Mouse (Mus musculus) activated CD4-positive, CD25-positive, alpha-beta regulatory T cell, adult 4 months (primary cell): ENCODE results near the gene Syt12. TPM values are rescaled to one million over a fixed set of nuclear protein-coding genes. Genes with fewer than 3 reads are reported as not detected.
"Not testable (repeated sequence)": the region's sequence is repeated elsewhere in the genome, so short reads cannot be mapped to it uniquely, and the experiment has no call there.

ENCODE experiments used
- ATAC-seq: one replicate; pipeline ENCODE4 v1.8.0; 2017
- polyA plus RNA-seq, 2 experiments: library from polyadenylated mRNA; unstranded; fragments of 100-300 nt; shearing (Covaris generic); gene quantifications; one replicate each; pipeline ENCODE4 v1.2.1; 2017

Syt12 gene
- polyA plus RNA-seq, 2 experiments from 2014 or later = 0.14 TPM; not detected in 1

DNA sequence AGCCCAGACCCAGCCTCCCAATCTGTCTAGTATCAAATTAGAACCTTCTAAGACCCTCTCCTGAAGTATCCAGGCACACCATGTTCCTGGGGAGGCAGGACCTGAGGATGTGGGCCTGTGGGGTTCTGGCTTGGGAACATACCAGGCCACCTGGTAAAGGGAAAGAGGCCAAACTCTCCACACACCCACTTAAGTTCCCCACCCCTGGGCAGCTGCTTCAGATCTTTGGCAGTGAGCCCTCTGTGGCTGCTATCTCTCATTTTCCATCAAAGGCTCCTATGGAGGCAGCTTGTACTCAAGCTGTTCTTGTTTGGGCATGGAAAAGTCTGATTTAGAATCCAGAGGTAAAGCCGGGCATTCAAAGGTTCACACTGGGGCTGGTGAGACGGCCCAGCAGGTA, 10.6 kb upstream of the Syt12 start:
- no peak for ATAC-seq

DNA sequence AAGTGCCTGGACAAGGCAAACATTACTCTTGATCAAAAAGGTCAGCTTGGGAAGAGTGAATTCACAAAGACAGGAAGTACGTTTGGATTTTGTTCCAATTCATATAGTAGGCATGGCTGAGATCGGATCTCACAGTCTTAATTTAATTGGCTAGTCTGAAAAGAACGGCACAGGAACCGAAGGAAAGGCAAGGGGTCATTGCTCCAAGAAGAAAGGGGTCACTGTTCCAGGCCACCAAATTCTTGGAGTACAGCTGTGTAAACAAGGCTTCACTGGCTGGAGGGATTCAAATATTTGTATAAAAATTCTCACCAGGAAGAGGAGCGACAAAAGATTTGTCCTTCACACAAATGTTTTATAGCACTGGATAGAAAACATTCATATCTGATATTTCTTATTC, 7.8 kb upstream of the Syt12 start:
- no peak for ATAC-seq

DNA sequence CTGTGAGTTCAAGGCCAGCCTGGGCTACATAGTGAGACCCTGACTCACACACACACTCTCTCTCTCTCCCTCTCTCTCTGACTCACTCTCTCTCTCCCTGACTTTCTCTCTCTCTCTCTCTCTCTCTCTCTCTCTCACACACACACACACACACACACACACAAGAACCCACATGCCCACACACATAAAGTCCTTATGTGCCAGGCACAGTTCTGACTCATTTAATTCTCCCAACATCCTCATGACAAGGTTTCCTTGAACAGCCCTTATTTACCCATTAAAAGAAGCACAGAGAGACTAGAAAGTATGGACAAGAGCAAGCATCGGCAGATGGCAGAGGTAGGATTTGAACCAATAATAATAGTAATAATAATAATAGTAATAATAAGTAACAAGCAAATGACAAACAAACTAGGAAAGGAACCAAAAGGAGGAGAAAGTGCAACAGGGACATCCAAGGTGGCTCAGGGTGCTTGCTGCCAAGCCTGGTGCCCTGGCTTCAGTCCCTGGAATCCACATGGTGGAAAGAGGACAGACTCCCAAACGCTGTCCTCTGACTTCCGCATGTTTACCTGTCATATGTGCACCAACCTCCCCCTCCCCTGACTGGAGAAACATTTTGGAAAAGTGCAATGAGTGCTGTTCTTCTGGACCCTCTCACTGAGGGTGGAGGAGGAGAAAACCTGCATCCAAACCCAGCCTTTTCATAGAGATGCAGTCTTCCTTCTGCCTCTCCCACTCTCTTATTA, 5.0 kb upstream of the Syt12 start:
- no peak for ATAC-seq

DNA sequence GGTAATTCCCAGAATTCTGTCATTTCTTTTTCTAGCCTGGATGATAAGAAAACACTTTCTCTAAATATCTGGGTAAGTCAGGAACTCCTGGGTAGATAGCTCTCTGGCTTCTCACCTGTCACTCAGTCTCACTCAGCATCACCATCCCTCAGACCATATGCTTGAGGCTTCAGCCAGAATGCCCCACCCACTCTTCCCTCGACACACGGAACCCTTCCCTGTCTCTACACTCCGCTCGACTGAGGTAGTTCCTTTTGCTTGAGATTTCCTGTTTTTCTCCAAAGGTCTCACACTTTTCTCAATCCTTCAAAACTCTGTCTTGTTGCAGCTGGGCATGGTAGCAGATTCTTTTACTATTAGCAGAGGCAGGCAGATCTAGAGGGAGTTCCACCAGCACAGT, 4.1 kb upstream of the Syt12 start:
- no peak for ATAC-seq

DNA sequence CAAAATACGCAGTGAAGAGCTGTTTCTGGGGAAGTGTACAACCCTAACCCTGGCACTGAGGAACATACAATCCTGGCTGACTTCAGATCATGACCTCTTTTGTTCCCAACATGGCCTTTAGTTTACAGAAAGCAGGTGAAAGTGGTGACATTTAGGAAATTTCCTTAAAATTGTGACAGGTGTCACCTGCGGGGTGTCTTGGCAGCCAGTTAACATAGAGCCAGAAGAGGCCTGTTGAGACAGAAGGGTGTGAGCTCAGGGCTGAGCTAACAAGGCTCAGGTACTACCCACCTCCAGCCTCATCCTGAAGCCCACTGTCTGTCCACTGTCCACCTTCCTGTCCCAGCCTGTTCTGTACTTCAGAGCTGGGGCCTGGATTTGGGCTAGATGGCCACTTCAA, 2.8 kb upstream of the Syt12 start:
- ATAC-seq = no peak

DNA sequence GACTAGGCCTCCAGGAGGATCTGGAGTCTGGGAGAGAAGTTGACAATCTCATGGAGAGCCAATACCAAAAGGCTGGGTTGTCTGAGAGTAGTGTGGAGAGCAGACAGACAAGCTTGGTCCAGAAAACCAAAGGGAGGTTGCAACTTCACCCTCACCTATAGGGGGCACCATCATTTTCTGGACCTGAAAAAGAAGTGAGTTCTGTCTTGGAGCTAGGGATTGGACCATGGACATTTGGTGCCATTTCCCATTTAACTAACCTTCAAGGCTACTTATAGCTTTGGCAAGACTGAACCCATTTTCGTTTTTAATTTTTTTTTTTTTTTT, 906 bp upstream of the Syt12 start:
- ATAC-seq = no peak

DNA sequence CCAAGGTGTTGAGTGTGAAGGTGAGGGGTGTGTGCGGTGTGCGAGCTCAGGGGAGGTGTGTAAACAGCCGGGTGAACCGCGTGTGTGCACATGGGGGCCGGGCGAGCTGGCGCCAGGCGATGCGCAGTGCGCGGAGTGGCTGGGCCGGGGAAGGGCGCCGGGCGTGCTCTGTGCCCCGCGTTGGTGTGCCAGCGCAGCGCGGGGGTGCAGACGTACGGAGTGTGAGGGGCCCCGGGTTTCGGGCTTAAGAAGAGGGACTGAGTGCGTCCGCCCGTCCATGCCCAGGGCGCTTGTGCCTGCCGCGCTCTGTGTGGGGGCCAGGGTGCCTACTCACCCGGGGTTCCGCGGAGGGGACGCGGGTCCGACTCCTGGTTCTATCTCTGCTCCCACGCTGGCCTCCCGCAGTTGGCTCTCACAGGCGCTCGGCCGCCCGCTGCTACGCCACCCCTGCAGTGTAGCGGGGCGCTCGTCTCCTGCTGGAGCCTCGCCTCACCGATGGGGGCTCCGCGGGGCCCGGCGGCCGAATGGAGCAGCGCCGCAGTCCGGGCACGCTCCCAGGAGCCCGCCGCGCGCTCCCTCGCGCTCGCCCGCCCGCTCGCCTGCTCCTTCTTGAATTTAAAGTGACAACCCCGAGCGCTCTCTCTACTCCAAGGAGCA, 518 bp downstream of the Syt12 start:
- ATAC-seq = no peak

DNA sequence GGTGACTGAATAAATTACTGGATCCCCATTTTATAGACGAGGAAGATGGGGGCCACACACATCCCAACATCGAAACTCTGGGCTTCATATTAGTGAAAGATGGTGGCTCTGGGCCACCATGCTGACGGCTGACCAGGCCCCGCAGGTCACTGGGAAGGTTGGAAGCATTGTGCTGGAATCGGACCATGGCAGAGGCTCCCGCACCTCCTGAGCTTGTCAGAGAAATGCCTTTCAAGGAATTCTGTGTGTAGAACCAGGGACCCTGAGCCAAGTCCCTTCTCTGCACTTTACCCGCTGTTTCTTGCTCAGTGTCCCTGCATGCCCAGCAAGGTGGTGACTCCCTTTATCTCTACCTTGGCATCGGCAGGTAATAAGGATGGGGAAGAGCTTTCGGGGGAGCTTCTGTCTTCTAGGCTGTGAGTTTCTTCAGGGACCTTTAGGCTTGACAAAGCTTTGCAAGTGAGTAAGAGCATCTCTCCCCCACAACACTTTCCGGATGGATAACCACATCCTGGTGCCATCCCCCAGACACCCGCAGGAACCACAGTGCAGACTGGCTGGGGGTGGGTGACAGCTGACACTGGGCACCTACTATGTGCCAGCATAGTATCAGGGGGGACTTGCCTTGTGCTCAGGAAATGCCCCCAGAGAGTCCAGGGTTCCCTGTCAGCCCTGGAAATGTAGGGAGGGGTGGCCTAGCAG, 1.9 kb downstream of the Syt12 start:
- peak; percentile 43 for ATAC-seq

DNA sequence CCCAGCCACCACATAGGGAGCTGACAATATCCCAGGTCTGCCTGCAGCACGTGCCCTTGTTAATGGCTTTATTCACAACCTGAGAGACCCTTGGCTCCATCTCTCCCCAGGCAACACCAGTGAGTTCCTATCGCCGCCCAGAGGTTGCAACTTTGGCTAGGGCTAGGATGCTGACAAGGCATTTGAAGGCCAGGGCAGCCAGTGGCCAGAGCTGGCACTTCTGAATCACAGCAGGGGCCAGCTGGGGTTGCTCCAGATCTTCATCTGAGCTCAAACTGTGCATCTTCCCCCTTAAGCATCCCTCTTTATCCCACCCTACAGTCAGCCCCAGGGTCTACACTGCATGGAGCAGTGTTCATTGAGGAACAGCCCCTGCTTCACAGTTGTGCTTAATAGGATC, 2.5 kb downstream of the Syt12 start:
- ATAC-seq = no peak

DNA sequence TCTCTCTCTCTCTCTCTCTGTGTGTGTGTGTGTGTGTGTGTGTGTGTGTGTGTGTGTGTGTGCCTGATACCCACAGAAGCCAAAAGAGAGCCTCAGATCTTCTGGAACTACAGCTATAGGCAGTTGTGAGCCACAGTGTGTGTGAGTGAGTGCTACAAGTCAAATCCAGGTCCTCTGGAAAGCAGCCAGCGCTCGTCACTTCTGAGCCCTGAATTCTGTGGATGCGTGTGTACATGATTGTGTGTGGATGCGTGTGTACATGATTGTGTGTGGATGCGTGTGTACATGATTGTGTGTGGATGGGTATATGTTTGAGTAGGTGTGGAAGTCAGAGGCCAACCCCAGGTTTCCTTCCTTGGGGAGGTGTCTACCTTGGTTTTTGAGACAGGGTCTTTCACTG, 3.7 kb downstream of the Syt12 start:
- no peak for ATAC-seq

DNA sequence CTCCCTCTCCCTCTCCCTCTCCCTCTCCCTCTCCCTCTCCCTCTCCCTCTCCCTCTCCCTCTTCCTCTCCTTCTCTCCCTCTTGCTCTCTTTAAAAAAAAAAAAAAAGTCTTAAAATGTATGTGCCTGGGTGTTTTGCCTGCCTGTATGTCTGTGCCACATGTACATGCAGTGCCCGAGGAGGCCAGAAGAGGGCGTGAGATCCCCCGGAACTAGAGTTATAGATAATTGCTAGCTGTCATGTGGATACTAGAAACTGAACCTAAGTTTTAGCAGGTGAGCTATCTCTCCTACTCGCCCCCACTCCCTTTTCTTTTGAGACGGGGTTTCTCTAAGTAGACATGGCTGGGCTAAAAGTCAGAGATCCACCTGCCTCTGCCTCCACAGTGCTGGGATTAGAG, 8.9 kb downstream of the Syt12 start:
- ATAC-seq = no peak

DNA sequence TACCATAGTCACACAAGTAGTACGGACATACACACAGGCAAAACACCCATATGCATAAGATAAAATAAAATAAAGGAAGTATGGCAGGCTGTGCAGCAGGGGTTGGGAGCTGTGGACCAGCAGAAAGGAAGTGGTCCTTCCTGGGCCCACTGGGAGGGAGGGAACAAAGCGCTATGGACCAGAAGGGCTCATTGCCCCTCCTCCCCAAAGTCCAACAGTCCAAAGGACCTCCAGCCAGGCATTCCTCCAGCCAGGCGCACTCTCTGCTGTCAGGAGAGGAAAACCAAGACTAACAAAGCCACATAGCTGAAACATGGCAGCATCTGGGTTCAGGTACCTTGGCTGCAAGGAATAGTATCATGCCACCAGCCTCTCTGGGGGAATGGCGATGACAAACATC, 12.6 kb downstream of the Syt12 start:
- no peak for ATAC-seq

DNA sequence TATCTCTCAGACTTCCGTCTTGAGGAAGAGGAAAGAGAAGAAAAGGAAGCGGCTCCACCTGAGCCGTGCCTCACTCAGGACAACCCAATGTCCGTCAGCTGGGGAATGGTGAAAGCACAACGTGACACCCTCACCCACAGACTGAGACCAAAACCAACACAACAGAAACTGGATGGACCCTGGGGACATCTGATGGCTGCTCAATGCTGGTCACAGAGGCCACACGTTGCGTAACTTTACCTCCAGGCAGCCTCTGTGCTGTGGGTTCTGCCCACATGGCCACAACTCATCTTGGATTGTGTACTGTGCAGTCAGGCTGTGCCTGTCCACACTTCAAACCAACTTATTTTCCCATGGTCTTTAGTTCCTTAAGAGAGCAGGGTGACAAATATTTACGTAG, 15.3 kb downstream of the Syt12 start:
- no peak for ATAC-seq

DNA sequence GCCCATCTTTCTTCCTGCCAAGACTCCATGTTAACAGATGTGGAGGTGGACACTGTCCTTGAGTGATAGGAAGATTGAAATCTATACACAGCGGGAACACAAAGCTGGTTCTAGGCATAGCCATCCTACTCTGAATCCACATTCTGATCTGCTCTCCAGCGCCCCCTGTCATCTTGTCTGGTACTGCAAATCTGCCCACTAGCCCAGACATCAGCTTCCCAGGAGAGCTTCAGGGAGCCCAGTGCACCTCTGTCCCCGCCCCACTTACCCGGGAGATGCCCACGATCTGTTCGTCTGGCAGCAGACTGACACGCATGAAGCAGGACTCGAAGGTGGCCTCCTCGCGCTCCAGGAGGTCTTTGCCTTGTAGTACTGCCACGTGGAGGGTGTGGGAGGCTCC, 21.0 kb downstream of the Syt12 start:
- ATAC-seq = no peak

DNA sequence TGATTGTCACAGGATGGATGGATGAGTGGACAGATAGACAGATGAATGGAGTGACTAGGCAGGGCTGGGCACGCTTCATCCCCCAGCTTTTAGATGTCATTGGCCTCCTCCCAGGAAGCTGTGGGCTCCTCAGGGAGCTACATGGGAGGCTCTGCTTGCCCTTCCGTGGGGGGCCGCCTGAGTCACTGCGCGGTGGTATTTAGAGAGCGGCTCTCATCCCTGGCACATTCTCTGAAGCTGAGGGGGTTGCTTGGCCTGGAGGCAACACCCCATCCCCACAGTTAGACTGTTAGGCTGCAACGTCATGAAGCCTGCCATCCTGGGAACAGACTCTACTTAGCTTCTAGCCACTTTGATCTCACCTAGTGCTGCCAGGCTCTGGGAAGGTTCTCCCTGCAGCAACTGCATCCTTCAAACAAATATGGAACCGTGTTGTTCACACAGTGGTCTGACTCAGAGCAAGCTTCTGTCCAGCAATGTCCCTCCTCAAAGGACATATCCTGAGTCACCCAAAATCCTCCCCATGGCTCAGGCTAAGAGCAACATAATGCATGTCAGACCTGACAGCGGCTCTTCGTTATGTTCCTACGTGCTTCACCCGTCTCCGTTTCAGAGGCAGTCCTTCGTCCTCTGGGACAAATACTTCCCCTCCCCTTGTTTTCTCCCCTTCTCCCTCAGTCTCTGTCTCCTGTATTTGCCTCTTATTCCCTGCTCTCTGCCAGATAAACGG, 22.0 kb downstream of the Syt12 start:
- ATAC-seq = no peak

DNA sequence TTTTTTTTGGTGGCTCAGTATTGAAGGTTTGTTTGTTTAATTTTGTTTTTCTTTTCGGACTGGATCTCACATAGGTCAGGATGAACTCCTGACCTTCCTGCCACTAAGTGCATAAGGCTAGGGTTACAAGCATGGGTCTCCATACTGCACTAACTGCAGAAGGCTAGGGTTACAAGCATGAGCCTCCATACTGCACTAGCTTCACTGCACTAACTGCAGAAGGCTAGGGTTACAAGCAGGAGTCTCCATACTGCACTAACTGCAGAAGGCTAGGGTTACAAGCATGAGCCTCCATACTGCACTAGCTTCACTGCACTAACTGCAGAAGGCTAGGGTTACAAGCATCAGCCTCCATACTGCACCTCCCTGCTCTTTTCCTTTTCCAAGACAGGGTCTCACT, 23.2 kb downstream of the Syt12 start:
- not testable (repeated sequence) for ATAC-seq

DNA sequence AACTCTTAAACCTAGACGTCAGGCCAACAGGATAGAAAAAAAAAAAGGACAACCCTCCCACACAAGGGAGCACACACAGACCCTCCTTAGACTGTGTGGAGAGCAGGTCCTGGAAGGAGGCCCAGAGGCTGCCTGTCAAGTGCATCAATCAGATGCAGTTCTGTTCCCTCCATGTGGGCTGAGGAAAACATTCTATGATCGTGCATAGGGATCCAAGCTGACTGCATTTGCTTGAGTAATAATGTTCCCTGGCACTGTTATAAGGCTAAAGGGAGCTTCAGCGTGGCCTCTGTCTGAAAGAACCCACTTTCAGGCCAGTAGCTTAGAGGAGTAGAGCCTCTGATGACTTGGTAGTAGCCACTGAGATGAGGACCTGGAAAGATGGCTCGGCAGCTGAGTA, 24.7 kb downstream of the Syt12 start:
- ATAC-seq = no peak

DNA sequence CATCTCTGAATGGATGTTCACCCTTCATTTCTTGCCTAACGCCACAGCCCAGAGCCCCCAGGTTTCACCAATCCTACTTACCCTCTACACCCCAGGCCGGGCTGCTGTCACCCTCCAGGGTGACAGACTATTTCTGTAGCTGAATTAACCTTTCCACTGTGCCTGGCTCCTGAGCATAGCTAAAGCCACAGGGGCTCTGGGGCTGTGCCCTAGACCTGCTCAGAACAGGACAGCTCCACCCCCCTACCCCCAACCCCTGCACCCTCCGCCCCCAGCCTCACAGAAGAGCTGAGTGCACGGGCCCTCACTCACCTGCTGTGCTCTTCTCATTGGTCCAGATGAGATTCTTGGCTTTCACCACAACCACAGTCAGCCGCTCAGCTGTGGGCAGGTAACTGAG, 25.3 kb downstream of the Syt12 start:
- no peak for ATAC-seq

DNA sequence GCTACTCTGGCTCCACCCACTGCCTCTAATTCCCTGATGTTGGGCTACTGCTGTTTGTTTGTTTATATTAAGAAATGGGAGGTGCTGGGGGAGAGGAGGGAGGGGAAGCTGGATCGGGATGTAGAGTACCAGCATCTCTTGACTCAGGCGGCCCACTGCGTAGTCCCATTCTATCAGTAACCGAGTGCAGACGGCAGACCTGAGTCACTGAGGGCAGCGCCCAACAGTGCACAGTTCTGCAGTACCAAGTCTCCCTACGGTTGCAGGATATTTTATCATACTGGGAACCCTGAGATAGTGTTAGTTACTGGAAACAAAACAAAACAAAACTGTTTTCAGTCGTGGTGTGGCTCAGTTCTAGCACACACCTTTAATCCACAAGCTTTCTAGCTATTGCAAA, 26.1 kb downstream of the Syt12 start:
- ATAC-seq = no peak

DNA sequence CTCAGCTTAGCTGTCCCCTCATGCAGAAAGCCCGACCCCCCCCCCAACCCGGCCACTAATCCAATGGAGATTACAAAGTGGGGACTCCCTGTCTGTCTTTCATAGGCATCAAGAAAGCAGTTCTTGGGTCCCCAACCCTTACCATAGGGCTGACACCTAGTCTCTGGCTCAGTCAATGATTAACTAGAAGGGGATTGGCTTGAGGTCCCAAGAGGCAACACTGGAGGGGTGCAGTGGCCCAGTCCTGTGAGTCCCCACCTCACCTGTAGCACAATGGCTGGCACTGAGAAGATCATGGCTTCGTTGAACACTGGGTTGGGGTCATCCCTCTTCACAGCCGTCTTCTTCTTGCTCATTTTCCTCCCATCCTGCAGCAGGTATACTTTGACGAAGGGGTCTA, 26.6 kb downstream of the Syt12 start:
- ATAC-seq = no peak

DNA sequence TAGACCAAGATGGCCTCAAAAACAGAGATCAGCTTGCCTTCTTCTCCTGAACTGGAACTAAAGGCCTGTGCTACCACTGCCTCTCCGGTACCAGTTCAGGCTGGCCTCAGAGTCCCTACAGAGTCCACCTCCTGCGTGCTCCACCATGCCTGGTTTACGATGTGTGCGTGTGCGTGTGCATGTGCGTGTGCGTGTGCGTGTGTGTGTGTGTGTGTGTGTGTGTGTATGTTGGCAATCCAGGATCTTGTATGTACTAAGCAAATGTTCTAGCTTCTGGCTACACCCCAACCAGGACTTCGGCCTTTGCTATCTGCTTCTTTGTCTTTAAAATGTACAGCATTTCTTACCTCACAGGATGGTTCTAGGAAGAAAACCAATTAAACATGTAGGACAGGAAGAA, 28.0 kb downstream of the Syt12 start:
- no peak for ATAC-seq

DNA sequence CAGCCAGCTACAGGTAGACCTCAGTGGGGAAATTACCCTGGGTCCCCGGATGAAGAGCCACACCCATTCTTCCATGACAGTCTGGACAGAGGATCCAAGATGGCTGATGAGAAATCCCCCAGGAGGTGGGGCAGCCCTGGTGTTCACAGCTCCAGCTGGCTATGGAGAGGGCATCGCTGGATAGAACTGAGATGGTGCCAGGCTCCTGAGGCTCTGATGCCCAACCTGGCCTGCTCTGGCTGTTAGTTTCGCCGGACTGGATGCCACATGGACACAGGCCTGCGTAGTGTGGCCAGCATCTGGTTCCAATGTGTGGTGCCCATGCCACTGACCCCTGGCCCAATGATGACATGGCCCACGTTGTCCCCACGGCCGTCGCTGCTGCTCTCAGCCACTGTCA, 29.8 kb downstream of the Syt12 start:
- no peak for ATAC-seq

DNA sequence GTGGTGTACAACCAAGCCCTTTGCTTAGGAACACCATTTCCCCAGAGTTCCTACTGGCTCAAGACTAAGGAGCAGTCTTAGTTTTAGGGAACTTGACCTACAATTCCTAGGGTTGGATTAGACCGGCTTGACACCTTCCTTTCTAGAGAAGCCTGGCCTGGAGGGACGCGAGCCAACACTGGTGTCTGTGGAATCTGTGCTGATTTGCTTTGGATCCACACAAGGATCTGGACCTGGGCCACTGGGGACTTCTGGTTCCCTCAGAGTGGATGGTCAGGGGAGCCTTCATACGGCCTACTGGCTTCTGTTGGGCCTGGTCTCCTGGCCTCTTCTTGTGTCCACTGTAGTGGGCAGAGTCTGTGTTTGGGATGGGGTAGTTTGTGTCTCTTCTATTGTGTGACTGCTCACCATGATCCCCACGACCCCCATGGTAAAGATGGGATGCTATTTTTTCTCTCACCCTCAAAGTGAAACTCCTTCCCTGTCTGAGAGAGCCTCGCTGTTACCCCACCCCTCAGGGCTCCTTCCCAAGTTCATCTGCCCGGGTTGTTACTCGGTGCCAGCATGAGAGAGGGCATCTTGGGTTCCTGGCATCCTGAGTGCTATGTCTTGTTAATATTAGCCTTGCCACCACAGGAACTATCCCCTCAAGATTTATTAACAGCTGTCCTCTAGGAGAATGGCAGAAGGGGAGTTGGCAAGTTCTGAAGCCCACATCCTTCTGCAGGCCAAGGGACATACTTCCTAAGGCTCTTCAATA, 30.4 kb downstream of the Syt12 start:
- no peak for ATAC-seq
